Mouse (Mus musculus): ENCODE measurements at regions not wholly inside any gene's neighbourhood (a gene's known extent, or its start where the extent isn't known, plus 50 kb on each side); places are given as distances from the start of the nearest gene placed in this dataset.
"Not testable (repeated sequence)": the region's sequence is repeated elsewhere in the genome, so short reads cannot be mapped to it uniquely, and the experiment has no call there.

GRCm38 (mm10) chr10:69036096-69036495, 115.1 kb upstream of the Rhobtb1 start:
- no peak for DNase-seq (ENCODE audit: low read depth)

- DNase-seq (ENCODE audit: low read depth) = no peak
Observed at GRCm38 (mm10) chr10:69044171-69044651, 107.0 kb upstream of the Rhobtb1 start.

- DNase-seq (ENCODE audit: low read depth) = no peak
Observed at GRCm38 (mm10) chr10:69045275-69045674, 106.0 kb upstream of the Rhobtb1 start.

- DNase-seq (ENCODE audit: low read depth) = no peak
Observed at GRCm38 (mm10) chr10:69046008-69046555, 105.2 kb upstream of the Rhobtb1 start.

- no peak for DNase-seq (ENCODE audit: low read depth)
Observed at GRCm38 (mm10) chr10:69078008-69078407, 73.2 kb upstream of the Rhobtb1 start.

- DNase-seq (ENCODE audit: low read depth) = no peak
Observed at GRCm38 (mm10) chr10:69086184-69086583, 65.0 kb upstream of the Rhobtb1 start.

GRCm38 (mm10) chr10:69091872-69092271, 59.4 kb upstream of the Rhobtb1 start:
- DNase-seq (ENCODE audit: low read depth) = no peak

- DNase-seq (ENCODE audit: low read depth) = no peak
Observed at GRCm38 (mm10) chr10:69100021-69100420, 51.2 kb upstream of the Rhobtb1 start.

GRCm38 (mm10) chr10:69100742-69101141, 50.5 kb upstream of the Rhobtb1 start:
- not testable (repeated sequence) for DNase-seq (ENCODE audit: low read depth)
